Mouse (Mus musculus) CH12.LX (cell line): ENCODE measurements around the gene Rgs3.

ENCODE experiments used
- BHLHE40 ChIP-seq: IDR thresholded peaks from 2 replicates; pipeline ENCODE4 v1.6.1; 2011; ENCODE audit warnings: mild to moderate bottlenecking, low read depth, low read length, improper control_type of control experiment
- CTCF ChIP-seq, 2 experiments: IDR thresholded peaks in 1 of 2; conservative IDR thresholded peaks in 1 of 2; 2 replicates each; pipeline ENCODE4 v1.5.1; 2011 to 2012; ENCODE audit warnings: low read depth in 2 of 2, low read length in 2 of 2, improper control_type of control experiment in 1 of 2, inconsistent platforms in 1 of 2, mild to moderate bottlenecking in 1 of 2, moderate library complexity in 1 of 2
- ELF1 ChIP-seq: IDR thresholded peaks from 2 replicates; pipeline ENCODE4 v1.6.1; 2014; ENCODE audit warnings: low read depth, mild to moderate bottlenecking, inconsistent platforms, low read length, improper control_type of control experiment
- EP300 ChIP-seq: IDR thresholded peaks from 2 replicates; pipeline ENCODE4 v1.6.1; 2011; ENCODE audit warnings: low read length, improper control_type of control experiment
- ETS1 ChIP-seq: conservative IDR thresholded peaks from 2 replicates; pipeline ENCODE4 v1.6.1; 2012; ENCODE audit warnings: low read depth, mild to moderate bottlenecking, inconsistent platforms, low read length, improper control_type of control experiment, moderate library complexity
- HCFC1 ChIP-seq: IDR thresholded peaks from 2 replicates; pipeline ENCODE4 v1.6.1; 2012; ENCODE audit warnings: low read depth, mild to moderate bottlenecking, inconsistent platforms, low read length, improper control_type of control experiment
- MAX ChIP-seq: IDR thresholded peaks from 2 replicates; pipeline ENCODE4 v1.6.1; 2011; ENCODE audit warnings: low read length, improper control_type of control experiment
- MEF2A ChIP-seq: IDR thresholded peaks from 2 replicates; pipeline ENCODE4 v1.6.1; 2014; ENCODE audit warnings: low read depth, mild to moderate bottlenecking, inconsistent platforms, low read length, improper control_type of control experiment, borderline replicate concordance
- MXI1 ChIP-seq: IDR thresholded peaks from 2 replicates; pipeline ENCODE4 v1.6.1; 2011; ENCODE audit warnings: mild to moderate bottlenecking, low read depth, low read length, improper control_type of control experiment
- PAX5 ChIP-seq: IDR thresholded peaks from 2 replicates; pipeline ENCODE4 v1.6.1; 2012; ENCODE audit warnings: low read length, inconsistent platforms, mixed read lengths
- POLR2A ChIP-seq: IDR thresholded peaks from 2 replicates; pipeline ENCODE4 v1.6.1; 2011; ENCODE audit warnings: low read depth, mild to moderate bottlenecking, improper control_type of control experiment, low read length
- USF1 ChIP-seq: IDR thresholded peaks from 2 replicates; pipeline ENCODE4 v1.6.1; 2014; ENCODE audit warnings: low read depth, mild to moderate bottlenecking, inconsistent platforms, low read length, improper control_type of control experiment
- ZNF384 ChIP-seq: IDR thresholded peaks from 2 replicates; pipeline ENCODE4 v1.6.1; 2012; ENCODE audit warnings: low read depth, low read length, improper control_type of control experiment, inconsistent platforms

- no peak for TF ChIP-seq HCFC1
- TF ChIP-seq EP300 = no peak
- TF ChIP-seq CTCF (conservative IDR thresholded peaks at IDR 0.05 in 1 of 2, IDR thresholded peaks at IDR 0.05 in 1 of 2; ENCODE audit: low read depth in 2 of 2, low read length in 2 of 2) = no peak
- TF ChIP-seq MEF2A = no peak
- TF ChIP-seq ELF1 = no peak
- TF ChIP-seq ZNF384 = no peak
- TF ChIP-seq USF1 = no peak; the same call in 1 of the 2 replicates
- no peak for TF ChIP-seq ETS1
- no peak; the same call in 1 of the 2 replicates for TF ChIP-seq BHLHE40
- TF ChIP-seq POLR2A = no peak
- no peak for TF ChIP-seq MAX
- TF ChIP-seq MXI1 = no peak
- no peak for TF ChIP-seq PAX5
Observed at GRCm38 (mm10) chr4:62738996-62739395, 179.3 kb downstream of the Rgs3 start.
